Mouse (Mus musculus) spleen, adult 2 months (tissue): ENCODE data around the gene Bdh1.
"Not testable (repeated sequence)": the region's sequence is repeated elsewhere in the genome, so short reads cannot be mapped to it uniquely, and the experiment has no call there.

Experiments used
- CTCF ChIP-seq: fragments of 200-500 bp; IDR thresholded peaks from 2 replicates; pipeline ENCODE4 v1.5.1; 2011; ENCODE audit warnings: mild to moderate bottlenecking, inconsistent platforms; ENCODE audit not compliant: insufficient read depth, insufficient read length, insufficient replicate concordance; ENCODE audit errors: extremely low read depth
- POLR2A ChIP-seq: fragments of 200-500 bp; IDR thresholded peaks from 2 replicates; pipeline ENCODE4 v1.6.1; 2011; ENCODE audit warnings: low read depth, low read length, inconsistent platforms

GRCm38 (mm10) chr16:31375877-31376582 lies 46.0 kb upstream of the Bdh1 start:
- not testable (repeated sequence) for TF ChIP-seq POLR2A, CTCF
